Mouse (Mus musculus) lung, postnatal 0 days (tissue): ENCODE data around the gene Slc16a3. TPM values are rescaled to one million over a fixed set of nuclear protein-coding genes. Genes with fewer than 3 reads are reported as not detected.
A peak's percentile ranks its signal among the peaks of the same experiment; 100 is the strongest.

ENCODE experiments used
- ATAC-seq: fragments of 200-750 bp; cut with Nextera tagmentation; 2 replicates; pipeline ENCODE4 v1.8.0; 2017; ENCODE audit warnings: moderate library complexity
- DNase-seq: peaks from one replicate; pipeline ENCODE4 v3.0.0-alpha.2; 2016; ENCODE audit warnings: low spot score
- H3K27ac ChIP-seq: fragments of 300-500 bp; sonication (generic); 2 replicates; pipeline ENCODE4 v1.5.1; 2014; ENCODE audit warnings: antibody characterized with exemption, mild to moderate bottlenecking, low read length, mixed read lengths
- H3K27me3 ChIP-seq: fragments of 300-500 bp; sonication (generic); replicated peaks from 2 replicates; pipeline ENCODE4 v1.6.1; 2014; ENCODE audit warnings: low read length, mixed read lengths; ENCODE audit not compliant: insufficient read depth
- H3K36me3 ChIP-seq: fragments of 300-500 bp; sonication (generic); 2 replicates; pipeline ENCODE4 v1.6.1; 2014; ENCODE audit warnings: low read length, mixed read lengths; ENCODE audit not compliant: insufficient read depth
- H3K4me1 ChIP-seq: fragments of 300-500 bp; sonication (generic); 2 replicates; pipeline ENCODE4 v1.6.1; 2014; ENCODE audit warnings: antibody characterized with exemption, low read depth, low read length, mixed read lengths; ENCODE audit not compliant: insufficient read depth
- H3K4me2 ChIP-seq: fragments of 300-500 bp; sonication (generic); replicated peaks from 2 replicates; pipeline ENCODE4 v1.6.1; 2014; ENCODE audit warnings: low read depth, mild to moderate bottlenecking, low read length, moderate library complexity, mixed read lengths
- H3K4me3 ChIP-seq: fragments of 300-500 bp; sonication (generic); 2 replicates; pipeline ENCODE4 v1.5.1; 2014; ENCODE audit warnings: low read depth, low read length
- H3K9ac ChIP-seq: fragments of 300-500 bp; sonication (generic); replicated peaks from 2 replicates; pipeline ENCODE4 v1.6.1; 2014; ENCODE audit warnings: low read depth, mild to moderate bottlenecking
- H3K9me3 ChIP-seq: fragments of 300-500 bp; sonication (generic); 2 replicates; pipeline ENCODE4 v1.6.1; 2016; ENCODE audit warnings: low read length, mixed read lengths
- CTCF ChIP-seq: IDR thresholded peaks from 2 replicates; pipeline ENCODE4 v1.5.1; 2016; ENCODE audit warnings: antibody characterized with exemption, mild to moderate bottlenecking
- EP300 ChIP-seq: IDR thresholded peaks from 2 replicates; pipeline ENCODE4 v1.6.1; 2016; ENCODE audit warnings: antibody characterized with exemption, mild to moderate bottlenecking, control low read depth
- WGBS: fragments of 180-500 bp; shearing (Covaris S2); extraction: QIAGEN DNeasy Blood & Tissue Kit; methylation state at CpG from one replicate; pipeline ENCODE4 v1.1.7; 2014; 5-methylcytosine and 5-hydroxymethylcytosine counted together
- polyA plus RNA-seq: library from polyadenylated mRNA; unstranded; fragments of >200 nt; fragmentation: Nextera tagmentation; extraction: Ambion mirVana; gene quantifications from 2 replicates; pipeline ENCODE4 v1.2.1, GENCODE M21; 2015

The Slc16a3 gene
- polyA plus RNA-seq, 1 experiment from 2014 or later = 10.0 TPM

DNA sequence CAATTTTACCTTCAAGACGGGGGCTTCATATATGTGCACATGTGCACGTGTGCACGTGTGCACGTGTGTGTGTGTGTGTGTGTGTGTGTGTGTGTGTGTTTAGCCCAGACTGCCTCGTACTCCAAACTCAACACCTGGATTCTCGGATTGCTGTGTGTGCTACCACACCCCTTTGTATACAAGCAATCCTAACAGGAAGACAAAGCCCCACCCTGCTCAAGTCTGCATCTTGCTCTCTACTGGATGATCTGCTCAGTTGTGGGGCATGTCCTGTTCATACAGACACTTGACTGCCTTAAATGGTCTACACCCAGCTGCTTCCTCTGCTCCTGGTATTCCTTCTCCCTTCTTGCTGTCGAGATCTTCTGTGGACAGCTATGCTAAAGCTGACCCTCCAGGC is 3.0 kb upstream of the Slc16a3 start:
- Histone ChIP-seq H3K4me3 (no peak overlapping the region), H3K27me3 (no peaks in the 10 kb centered on the region), H3K4me1 (peaks cover 19% of the 10 kb centered on the region), H3K36me3 (no peaks in the 10 kb centered on the region), H3K9me3 (no peaks in the 10 kb centered on the region), H3K27ac (no peak overlapping the region), H3K9ac (no peak overlapping the region), H3K4me2 (no peak overlapping the region)
- TF ChIP-seq CTCF (no peak), EP300 (no peak)
- 78% methylated on average over 7 of the region's 7 CpGs for whole genome bisulfite sequencing
- DNase-seq (no peak), ATAC-seq (no peak)

DNA sequence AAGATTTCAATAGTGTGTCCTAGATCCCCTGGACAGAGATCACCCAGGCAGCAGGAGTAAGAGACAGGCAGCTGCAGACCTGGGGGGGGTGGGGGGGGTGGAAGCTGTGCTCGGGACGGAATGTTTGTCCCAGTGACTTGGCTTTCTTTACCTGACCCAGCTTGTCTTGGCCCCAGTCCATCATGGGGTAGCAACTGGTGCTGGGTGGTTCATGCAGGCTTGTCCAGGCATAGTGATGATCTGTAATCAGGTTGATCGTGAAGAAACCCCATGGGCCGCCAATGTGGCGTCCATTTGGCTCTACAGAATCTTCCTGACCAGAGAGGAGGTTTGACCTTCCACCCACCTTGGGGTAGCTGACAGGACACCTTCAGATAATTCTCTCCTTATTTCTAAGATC is 2.4 kb upstream of the Slc16a3 start:
- no peak overlapping the region for H3K9ac ChIP-seq
- WGBS = 80% methylated on average over 5 of the region's 5 CpGs
- no peak for DNase-seq
- no peaks in the 10 kb centered on the region for H3K27me3 ChIP-seq
- H3K4me2 ChIP-seq = no peak overlapping the region
- no peak for ATAC-seq
- no peaks in the 10 kb centered on the region for H3K9me3 ChIP-seq
- no peak overlapping the region for H3K27ac ChIP-seq
- H3K4me3 ChIP-seq = no peak overlapping the region
- no peak for TF ChIP-seq EP300
- TF ChIP-seq CTCF = no peak
- no peaks in the 10 kb centered on the region for H3K36me3 ChIP-seq
- peaks cover 22% of the 10 kb centered on the region for H3K4me1 ChIP-seq

DNA sequence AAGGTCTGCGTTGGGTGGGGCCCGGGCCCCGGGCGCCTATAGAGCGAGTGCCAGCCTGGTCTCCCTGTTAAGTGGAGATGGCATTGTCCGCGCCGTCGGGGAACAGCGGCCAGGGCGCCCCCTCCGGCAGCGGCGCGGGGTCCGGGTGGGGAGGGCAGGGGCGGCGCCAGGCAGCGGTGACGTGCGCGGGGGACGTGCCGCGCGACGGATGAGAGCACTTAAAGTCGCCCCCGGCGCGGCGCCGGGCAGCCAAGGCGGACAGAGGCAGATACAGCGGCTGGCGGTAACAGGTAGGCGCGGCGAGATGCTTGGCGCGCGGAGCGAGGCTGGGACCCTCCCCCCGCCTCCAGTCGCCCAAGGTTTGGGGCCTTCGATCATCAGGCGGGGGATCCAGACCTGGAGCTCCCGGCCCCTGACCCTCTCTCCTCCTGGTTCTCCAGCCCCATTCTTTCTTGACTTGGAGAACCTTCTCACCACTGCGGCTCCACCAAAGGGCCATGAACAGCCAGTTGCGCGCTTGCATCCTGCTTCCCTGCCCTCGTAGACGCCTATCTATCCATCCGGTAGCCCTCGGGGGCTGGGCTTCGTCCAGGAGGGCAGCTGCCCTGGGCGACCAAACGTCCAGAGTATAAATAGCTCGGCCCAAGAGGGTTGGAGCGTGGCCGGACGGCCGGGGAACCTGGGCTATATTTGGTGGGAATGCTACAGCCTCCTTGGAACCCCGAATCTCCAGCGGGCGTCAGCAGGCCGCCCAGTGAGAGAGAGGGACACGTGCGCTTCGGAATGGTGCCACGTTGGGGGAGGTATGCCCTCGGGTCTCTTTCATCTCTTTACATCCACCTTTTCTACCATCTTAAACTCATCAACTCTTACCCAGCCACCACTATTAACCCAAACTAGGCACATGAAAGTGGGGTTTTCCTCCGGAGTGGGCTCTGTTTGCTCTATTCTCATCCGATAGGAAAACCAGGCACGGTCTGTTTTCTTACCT is 876 bp downstream of the Slc16a3 start:
- Histone ChIP-seq H3K27ac (no peak overlapping the region; the same call in 1 of the 2 replicates), H3K9me3 (no peaks in the 10 kb centered on the region), H3K27me3 (no peaks in the 10 kb centered on the region), H3K4me3 (peak overlapping the region; percentile 45), H3K36me3 (no peaks in the 10 kb centered on the region), H3K4me2 (peak overlapping the region; percentile 73), H3K4me1 (peaks cover 25% of the 10 kb centered on the region), H3K9ac (0 out of 2 replicates have a peak overlapping the region, but pooled peaks have one; percentile 29)
- 6% methylated on average over 70 of the region's 75 CpGs for WGBS
- no peak for TF ChIP-seq EP300
- TF ChIP-seq CTCF = peak; percentile 33; the same call in 1 of the 2 replicates
- ATAC-seq (peak; percentile 57), DNase-seq (peak; percentile 55)

DNA sequence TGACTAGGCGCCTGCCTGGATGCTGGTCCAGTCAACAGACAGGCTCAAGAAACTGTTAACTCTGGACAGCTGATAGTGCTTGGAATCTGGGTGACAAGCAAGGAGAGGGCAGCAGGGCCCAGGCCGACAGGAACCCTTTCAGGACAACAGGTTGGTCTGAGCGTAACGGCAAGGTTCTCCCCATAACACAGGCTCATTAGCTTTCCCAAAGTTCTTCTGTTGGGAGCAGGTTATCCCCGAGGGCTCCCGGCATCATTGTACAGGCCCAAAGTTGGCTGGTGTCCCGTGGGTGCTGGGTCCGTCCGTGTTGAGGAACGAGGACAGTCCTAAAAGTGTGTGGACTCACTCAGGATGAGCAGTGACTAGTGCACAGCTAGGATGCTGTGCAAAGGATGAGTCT is 1.6 kb downstream of the Slc16a3 start:
- ATAC-seq (no peak), DNase-seq (no peak)
- H3K4me1 ChIP-seq = peaks cover 25% of the 10 kb centered on the region
- H3K9me3 ChIP-seq = no peaks in the 10 kb centered on the region
- no peak overlapping the region for H3K27ac ChIP-seq
- H3K27me3 ChIP-seq = no peaks in the 10 kb centered on the region
- H3K36me3 ChIP-seq = no peaks in the 10 kb centered on the region
- H3K9ac ChIP-seq = no peak overlapping the region
- whole genome bisulfite sequencing = 34% methylated on average over 10 of the region's 10 CpGs
- TF ChIP-seq CTCF (no peak), EP300 (no peak)
- H3K4me3 ChIP-seq = peak overlapping the region; percentile 45
- H3K4me2 ChIP-seq = peak overlapping the region; percentile 73

DNA sequence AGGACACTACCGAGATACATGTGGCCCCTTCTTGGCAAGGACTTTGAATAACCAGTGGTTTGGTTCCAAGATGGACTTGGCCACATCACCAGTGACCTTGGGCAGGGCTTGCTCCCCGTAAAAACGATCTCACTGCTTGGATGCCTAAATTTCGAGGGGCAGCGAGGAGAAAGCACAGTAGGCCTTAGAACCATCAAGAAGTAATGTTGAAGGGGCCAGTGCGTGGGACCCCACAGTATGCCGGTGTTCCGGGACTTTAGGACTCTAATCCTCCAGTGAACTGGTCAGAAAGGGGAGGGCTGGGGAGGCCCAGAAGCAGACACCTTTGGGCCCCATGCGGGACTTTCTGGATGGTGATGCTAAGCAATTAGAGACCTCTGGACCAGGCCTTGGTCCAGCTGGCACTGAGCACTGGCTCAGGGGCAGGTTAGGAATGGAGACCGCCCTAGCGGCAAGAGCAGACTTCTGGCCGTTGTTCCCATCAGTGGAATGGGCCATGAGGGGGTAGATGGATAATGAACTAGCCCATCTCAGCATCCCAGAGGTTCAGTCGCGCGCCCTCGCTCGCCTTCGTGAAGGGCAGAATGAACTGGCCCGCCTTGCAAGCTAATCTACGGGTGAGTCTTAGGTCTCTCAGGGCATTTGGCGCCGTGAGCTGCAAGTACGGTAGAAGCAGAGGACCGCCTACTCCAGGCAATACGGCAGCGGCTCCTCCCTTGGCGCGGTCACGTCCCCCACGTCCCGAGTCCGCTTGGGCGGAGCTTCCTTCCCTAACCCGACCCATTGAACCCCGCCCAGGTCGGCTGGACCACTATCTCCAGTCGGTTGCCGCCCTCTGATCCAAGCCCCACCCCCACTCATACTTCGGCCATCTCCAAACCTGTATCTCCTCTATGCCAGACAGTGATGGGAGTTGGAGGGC is 2.3 kb downstream of the Slc16a3 start:
- Histone ChIP-seq H3K36me3 (no peaks in the 10 kb centered on the region), H3K27ac (no peak overlapping the region), H3K9ac (no peak overlapping the region), H3K4me1 (peaks cover 25% of the 10 kb centered on the region), H3K4me3 (peak overlapping the region; percentile 45), H3K9me3 (no peaks in the 10 kb centered on the region), H3K27me3 (no peaks in the 10 kb centered on the region), H3K4me2 (peak overlapping the region; percentile 73)
- ATAC-seq (peak; percentile 87), DNase-seq (peak; percentile 94)
- TF ChIP-seq CTCF (peak; percentile 29), EP300 (no peak)
- WGBS = 5% methylated on average over 38 of the region's 39 CpGs

DNA sequence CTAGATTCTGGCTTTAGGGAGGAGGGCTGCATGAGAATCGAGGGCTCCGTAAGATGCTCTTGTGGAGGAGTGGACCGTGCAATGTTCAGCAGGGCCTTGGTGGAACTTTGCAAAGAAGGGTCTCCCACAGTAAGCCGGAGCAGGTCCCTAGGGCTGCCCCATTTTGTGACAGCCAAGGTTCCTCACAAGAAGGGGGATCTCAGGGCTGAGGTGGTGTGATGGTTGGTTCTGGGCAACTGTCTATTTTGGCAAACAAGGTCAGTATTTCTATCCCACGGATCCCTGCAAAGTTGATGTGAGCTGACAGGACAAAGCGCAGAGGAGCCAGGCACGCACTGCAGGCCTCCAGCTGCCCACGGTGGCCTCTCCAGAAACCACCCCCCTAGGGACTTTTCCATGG is 3.0 kb downstream of the Slc16a3 start:
- H3K4me1 ChIP-seq = peaks cover 25% of the 10 kb centered on the region
- TF ChIP-seq EP300 (no peak), CTCF (no peak)
- WGBS = 23% methylated on average over 8 of the region's 8 CpGs

More for the DNA sequence above, 3.0 kb downstream of the Slc16a3 start:
- peak overlapping the region; percentile 45 for H3K4me3 ChIP-seq
- H3K36me3 ChIP-seq = no peaks in the 10 kb centered on the region
- H3K27ac ChIP-seq = no peak overlapping the region
- H3K27me3 ChIP-seq = no peaks in the 10 kb centered on the region
- H3K9ac ChIP-seq = no peak overlapping the region
- peak overlapping the region; percentile 73 for H3K4me2 ChIP-seq
- no peaks in the 10 kb centered on the region for H3K9me3 ChIP-seq
- no peak for DNase-seq
- no peak for ATAC-seq
